Mouse (Mus musculus): ENCODE results near the gene Gm6525.
A peak's percentile ranks its signal among the peaks of the same experiment; 100 is the strongest.

The Gm6525 gene

DNA sequence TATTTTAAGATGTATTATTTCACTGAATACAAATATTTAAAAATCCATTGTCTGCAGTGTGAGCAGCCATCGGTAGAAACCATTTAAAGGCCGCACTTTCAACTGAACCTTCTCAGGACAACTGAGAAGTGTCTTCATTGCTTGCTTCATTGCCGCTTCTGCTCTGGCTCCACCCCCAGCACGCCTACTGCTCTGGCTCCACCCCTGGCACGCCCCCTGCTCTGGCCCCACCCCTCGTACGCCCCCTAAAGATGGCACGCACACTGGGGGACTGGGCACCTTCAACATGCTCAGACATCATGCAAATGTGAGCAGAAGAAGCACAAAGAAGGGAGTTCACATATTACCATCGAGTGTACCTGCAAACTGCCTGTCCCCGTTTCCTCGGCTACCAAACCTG is 1.5 kb upstream of the Gm6525 start:
- DNase-seq (ENCODE audit: low spot score) = no peak

DNA sequence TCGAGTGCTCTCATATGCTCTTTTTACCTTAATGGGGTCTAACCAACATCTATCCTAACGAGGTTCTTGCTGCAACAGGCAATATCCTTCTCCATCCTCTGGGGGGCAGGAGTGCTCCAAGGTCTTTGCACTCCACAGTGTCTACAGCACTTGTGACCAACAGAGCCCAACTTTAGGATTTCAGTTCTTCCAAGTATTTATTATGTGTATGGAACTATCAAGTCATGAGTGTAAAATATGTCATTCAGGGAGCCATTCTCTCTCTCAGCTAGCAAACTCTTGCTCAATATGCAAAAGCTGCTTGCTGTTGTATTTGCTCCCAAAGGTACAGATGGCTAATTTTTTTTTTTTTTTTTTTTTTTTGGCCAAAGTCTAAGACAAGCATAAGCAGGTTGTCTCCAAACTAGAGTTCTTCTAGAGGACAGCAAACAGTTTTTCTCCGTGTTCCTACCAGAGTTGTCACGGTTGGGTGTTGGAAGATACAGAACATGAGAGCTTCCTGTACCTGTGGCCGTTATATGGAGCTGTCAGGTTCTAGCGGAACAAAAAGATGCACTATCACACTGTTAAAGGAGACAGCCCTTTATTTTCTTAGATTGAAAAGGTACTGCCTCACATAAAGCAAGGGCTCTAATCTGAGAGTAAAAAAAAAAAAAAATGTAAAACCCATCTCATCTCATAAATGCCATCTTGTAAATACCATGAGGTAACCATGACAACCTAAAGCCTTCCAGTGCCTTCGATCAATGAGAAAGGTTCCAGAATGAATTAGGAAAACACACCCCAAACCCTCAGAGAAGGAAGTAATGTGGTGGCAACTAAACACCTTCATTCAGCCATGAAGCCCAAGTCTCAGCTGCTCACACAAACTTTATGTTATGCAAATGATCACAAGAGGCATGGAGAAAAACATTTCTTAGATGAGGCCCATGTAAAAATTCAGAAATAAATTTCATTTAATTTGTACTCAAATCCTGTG is 1.7 kb downstream of the Gm6525 start:
- DNase-seq (ENCODE audit: low spot score) = peak; percentile 85

DNA sequence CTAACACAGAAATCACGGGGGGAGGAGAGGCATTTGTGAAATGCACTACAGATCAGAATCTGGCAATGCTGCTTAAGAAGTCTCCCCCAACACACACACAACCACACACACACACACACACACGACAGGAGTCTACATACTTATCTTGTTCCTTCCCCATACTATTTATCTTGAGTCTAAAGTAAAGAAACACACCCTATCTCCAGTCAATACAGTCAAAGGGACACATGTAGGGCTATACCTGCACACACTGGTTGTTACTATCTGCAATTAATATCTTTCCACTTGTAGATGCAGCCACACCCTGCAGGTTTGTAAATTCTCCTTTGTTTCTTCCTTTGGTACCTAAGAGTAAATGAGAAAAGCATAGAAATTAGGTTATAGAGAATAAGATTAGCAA is 3.9 kb downstream of the Gm6525 start:
- no peak for DNase-seq (ENCODE audit: low spot score)

DNA sequence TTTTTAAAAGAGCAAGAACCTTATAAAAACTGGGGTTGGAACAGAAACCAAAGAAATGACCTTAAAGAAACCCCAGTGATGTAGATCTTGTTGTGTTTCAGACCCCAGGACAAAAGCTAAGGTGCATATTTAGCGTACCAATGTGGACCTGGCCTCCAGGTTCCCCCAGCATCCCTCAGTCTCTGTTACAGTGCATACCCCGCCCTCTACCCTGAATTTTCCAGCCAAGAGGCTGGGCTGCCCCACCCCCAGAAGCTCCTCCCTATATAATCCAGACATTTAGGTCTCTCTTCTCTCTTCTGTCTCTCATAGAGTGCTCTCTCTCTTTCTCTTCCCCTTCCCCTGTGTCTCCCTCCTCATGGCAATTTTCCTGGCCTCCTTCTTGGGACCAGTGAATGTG is 6.4 kb downstream of the Gm6525 start:
- no peak for DNase-seq (ENCODE audit: low spot score)

DNA sequence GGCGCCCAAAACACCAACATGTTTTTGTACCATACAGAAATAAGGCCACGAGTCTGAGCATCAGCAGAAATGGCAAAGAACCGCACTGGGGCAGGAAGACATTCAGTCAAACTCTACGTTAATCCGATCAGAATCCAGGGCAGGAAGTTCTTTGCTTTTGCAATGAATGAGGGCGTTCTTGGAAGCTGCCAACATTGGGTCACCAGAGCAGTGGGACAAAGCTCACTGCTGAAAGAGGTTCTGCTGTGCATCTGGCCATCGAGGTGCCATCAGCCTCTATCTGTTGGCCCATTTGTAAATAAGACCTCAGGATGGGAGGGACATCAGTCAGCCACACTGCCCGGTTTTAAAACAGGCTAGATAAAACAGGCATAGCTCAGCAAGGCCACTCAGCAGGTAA is 7.2 kb downstream of the Gm6525 start:
- no peak for DNase-seq (ENCODE audit: low spot score)

DNA sequence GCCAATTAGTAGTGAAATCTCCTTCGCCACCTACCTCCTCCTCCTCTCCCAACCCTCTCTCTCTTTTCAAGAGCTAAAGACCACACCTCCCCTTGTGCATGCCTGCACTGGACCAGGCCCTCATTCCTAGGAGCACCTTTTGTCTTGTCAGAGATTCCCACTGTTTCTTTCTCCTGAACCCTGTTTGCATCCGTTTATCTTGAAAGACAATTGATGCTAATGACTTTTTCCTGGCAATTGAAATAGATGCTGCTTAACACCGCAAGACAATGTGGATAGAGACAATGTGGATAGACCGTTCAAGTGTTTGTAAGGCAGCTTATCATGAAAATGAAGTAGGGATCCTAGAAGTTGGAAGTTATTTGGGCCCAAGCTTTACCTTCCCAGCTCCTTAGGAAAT is 7.8 kb downstream of the Gm6525 start:
- no peak for DNase-seq (ENCODE audit: low spot score)

DNA sequence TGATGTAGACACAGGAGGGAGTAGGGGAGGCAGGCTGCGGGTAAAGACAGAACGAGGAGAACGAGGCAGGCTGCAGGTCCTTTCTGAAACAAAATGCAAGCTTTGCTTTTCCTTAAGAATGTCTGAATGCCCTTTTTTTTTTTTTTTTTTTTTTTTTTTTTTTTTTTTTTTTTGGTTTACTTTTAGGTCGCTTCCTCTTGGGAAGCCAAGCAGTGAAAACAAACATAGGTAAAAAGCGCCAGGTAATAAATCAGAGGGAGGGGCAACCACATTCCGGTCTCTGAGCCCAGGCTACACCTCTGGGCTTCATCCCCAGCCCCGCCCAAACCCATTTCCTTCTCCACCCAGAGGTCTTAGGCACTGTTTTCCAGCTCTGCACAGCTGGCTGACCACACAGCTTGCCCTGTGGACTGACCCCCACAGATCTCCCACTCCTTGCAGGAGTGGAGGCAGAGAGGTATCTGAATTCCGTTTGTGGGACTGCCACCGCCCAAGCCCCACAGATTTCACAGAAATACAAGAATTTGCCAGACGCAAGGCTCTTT is 15.8 kb downstream of the Gm6525 start:
- no peak for DNase-seq (ENCODE audit: low spot score)

DNA sequence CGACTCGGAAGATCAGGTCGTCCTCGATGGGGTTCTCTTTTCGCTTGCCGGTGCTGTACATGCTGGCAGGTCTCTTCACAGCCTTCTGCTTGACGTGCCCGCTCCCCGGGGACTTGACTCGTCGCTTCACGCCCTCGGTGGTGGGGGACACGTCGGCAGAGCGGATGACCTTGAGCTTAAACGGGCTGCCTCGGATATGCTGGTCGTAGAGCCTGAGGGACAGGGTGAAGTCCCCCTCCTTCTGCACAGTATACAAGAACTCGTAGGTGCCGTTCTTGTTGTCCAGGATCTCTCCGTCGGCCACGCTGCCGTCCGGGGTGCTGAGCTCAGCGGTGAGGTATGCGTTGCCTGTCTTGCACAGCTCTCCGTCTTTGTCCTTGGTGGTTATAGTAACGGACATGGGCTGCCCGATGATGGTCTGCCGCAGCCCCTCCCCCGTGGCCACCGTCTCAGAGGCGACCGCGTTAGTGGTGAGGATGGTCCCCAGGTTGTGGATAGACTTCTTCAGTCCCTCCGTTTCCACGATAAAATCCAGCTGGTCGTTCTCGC is 16.7 kb downstream of the Gm6525 start:
- no peak for DNase-seq (ENCODE audit: low spot score)

DNA sequence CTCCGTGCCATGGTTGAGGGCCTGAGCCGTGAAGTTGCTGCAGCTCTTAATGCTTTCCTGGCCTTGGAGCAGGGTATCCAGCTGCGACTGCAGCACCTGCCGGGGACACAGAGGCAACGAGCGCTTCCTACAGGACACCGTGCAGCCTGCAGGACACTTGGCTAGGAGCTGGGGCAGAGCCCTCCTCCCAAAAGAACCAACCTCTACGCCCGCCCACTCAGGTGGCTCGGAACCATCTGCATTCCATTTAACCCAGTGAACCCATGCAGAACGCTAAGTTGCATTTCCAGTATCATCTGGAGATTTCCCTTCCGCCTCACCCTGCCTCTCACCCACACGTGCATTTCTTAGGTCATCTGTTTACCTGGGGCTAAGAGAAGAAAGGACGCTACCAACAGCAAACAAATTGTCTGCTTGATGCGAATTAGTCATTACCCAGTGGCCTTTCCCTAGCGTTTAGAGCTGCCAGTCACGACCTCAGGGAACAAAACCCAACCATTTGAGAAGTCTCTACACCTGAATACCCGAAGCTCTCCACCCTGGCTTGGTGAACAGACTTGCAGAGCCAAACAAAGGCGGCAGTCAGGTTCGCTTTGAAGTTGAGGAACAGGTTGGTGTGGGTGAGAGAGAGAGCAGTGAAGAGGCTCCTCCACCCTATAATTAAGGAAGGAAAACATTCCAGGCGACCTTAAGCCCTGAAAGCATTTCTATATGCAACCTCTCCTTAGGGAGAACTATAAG is 17.4 kb downstream of the Gm6525 start:
- DNase-seq (ENCODE audit: low spot score) = no peak

DNA sequence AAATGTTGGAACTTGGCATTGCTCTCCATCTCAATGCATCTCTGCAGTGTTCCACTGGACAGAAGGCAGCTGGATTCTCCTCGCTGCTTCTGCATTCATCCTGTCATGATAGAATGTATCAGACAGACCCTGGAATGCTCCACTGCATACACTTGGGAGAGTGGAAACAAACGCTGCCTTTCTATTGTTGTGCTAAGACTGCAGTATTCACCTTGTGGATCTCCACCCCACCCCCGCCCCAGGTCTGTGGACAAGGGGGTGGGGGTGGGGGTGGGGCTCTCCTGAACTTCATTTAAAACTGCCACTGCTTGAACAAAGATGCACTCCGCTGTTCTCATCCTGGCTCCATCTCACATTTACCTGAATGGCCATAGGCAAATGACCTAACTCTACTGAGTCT is 20.0 kb downstream of the Gm6525 start:
- DNase-seq (ENCODE audit: low spot score) = no peak

DNA sequence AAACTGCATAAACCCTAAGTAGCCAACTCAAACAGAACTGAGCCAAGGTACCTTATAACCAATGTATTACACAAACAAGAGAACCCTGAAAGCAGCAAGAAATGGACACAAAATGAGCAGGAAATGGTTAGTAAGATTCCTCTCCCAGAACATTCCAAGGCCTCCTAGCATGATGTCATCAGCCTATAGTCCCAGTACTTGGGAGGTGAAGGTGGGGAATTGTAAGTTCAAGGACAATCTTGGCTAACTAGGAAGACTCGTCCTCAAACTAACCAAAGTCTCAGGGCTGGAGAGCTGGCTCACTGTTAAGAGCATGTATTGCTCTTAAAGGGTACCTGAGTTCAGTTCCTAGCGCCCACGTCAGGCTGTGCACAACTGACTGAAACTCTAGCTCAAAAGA is 24.3 kb downstream of the Gm6525 start:
- DNase-seq (ENCODE audit: low spot score) = no peak

DNA sequence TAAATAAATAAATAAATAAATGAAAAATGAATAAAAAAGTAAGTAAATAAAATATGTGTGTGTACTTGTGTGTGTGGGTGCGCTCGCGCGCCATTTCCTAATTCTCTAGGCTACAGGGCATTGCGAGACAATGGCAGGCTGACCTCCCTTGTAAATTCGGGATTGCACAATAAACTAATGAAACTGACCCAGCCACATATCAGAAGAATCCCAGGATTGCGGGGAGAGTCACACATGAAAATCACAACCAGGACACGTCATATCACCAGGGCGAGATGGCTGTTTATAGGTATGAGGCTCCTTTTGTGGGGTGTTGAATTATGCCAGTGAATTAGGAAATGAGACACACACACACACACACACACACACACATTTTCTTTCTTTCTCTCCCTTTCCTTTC is 25.6 kb downstream of the Gm6525 start:
- DNase-seq (ENCODE audit: low spot score) = no peak

DNA sequence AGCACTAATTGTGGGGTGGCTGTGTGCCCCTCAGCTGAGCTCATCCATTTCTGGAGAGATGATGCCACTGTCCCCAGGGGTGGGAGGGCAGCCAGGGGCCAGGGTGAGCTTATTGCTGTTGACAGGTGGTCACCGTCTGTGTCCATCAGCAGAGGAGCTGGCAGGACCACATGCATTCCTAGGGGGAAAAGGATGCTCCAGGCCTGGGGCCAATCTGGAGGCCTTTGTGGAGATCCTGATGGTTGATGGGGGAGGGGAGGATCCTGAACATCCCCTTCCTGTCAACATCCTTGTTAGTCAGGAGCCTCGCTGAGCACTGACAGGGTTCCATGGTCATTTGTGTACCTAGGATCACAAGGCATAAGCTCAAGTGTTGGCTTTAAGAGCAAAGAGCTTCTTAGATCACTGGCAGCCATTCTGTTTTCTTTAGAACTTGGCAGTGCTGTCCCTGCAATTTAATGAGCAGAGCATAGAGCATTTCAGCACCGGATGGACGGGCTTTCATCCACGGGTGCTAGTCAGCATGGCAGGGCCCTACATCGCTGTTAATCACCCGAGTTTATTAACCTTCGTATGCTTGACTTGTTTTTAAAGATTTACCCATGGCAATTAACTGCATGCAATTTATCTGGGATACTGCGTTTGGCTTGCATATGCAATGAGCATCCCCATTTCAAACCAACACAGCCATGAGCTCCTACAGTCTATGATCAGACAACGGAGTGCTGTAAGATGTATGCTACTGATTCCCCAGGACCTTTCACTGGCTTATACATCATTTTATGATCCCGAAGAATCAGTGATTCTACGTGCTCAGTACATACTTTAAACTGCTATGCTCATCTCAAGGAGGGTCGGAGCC is 26.9 kb downstream of the Gm6525 start:
- DNase-seq (ENCODE audit: low spot score) = no peak

DNA sequence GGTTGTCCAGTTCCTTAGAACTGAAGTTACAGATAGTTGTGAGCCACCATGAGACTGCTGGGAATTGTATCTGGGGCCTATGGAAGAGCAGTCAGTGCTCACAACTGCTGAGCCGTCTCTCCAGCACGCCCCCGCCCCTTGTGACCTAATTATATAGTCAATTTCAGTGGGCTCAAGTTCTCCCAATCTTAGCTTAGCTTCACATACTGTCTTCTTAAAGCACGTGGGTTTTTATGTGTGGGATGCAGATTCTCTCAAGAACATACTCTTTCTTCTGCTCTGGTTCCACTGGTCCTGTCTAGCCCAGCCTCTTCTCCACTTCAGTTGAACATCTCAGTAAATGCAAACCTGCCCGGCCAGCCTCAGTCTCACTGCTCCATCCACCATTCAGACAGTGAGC is 30.7 kb downstream of the Gm6525 start:
- no peak for DNase-seq (ENCODE audit: low spot score)

DNA sequence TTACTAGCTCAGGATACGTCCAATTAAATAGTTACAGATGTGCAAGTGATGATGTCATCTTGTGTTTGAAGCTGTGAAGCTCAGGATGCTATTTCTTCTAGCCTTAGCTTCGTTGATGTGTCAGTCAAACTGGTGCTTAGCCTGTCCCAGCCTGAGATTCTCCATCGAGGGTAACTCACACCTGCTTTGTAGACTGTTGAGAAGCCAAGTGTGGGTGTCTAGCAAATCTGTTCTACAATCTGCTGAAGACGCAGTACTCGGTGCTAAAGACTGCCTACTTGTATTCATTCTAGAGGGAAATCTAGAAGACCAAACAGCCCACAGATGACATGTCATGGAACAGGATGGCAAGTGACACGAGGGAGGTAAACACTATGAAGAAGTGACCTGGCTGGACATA is 31.7 kb downstream of the Gm6525 start:
- no peak for DNase-seq (ENCODE audit: low spot score)

DNA sequence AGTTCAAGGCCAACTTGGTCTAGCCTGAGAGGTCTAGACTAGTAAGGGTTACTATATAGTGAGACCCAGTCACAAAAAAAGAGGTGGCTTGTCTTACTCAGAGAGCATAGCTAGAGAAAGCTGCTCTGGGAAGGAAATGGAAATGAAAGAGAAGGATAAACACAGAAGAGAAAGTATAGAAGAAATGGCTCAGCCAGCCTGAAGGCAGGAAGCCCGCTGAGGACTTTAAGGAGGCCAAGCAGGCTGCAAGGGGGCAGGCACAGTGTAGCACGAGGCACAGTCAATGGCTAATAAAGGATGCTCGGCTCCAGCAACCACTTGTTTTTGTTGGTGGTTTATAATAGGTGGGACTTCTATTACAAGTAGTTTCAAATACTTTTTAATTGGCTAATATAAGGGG is 32.2 kb downstream of the Gm6525 start:
- no peak for DNase-seq (ENCODE audit: low spot score)

DNA sequence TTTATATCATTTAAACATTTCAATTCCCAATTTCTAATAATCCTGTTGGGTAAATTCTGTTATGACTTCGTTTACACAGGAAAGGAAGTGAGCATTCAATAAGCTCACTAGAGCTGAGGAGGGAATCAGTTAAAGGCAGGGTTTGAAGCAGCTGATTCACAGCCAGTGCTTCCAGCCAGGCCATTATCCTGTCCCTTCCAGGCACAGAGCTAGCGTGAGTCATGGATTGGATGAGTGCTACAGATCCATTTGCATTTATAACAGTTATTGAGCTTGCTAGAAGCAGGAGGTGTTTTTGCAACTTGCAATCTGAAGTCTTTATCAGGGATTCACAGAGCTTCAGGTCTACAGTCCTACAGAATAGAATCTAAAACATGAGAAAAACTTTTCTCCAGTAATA is 33.5 kb downstream of the Gm6525 start:
- DNase-seq (ENCODE audit: low spot score) = peak; percentile 30

DNA sequence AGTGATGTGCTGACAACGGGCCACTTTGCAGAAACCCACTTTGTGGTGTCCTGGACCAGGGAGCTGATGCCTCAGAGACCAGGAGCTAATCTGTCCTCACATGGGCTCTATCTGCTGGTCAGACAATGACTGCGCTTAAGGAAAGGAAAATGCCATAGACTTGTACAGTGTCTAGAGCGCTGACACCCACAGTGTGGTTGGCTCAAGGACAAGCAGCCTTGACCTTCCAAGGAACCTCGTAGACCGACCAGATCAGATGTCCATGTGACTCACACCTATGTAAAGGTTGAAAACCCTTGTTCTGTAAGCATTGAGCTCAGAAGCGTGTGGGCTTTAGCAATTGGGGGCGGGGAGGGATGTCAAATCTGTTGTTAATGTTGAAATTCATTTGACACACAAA is 34.6 kb downstream of the Gm6525 start:
- no peak for DNase-seq (ENCODE audit: low spot score)

DNA sequence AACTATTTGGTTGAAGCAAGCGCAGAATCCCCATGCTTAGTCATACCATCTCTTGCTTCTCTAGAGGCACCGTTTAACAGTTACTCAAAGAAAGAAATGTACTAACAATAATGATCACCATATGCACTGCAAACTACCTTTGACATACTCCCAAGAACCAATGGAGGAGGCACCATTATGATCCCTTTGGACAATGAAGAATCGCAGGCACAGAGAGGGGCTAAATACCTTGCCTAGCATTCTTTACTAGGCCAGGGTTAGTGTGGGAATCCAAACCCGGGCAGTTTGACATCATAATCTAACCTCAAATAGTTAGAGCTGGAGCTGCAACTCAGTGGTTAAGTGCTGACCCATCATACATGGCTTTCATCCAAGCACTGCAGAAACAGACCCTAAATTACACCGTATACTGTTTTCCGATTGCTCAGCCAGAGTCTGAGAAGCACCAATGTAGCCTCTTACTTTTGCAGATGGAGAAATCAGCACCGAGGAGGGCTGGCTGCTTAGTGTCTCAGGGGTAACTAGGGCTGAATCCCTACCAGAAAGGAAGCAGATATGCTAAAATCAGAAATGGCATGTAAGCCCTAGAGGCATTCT is 35.1 kb downstream of the Gm6525 start:
- no peak for DNase-seq (ENCODE audit: low spot score)

DNA sequence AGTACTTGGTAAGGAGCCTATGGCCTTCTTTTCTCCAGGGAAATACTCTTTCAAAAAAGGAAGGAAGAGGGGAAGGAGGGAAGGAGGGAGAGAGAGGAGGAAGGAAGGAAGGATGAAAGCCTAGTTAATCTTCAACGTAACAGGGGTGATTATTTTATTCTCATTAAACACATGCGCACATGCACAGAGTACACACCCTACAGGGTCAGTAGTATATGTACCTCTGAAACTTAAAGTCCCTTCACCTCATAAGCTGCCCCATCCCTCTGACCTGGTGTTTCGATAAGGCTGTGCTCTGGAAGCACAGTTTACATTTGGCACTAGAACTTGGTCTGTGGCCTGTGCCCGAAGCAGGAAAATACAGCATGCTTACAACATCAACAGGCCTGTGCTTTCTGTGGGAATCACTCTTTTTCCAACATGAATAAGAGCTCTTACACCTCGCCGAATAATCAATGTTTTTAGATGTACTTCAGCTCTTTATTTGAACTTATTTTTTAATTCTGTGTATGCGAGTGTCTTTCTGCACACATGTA is 37.5 kb downstream of the Gm6525 start:
- DNase-seq (ENCODE audit: low spot score) = no peak

DNA sequence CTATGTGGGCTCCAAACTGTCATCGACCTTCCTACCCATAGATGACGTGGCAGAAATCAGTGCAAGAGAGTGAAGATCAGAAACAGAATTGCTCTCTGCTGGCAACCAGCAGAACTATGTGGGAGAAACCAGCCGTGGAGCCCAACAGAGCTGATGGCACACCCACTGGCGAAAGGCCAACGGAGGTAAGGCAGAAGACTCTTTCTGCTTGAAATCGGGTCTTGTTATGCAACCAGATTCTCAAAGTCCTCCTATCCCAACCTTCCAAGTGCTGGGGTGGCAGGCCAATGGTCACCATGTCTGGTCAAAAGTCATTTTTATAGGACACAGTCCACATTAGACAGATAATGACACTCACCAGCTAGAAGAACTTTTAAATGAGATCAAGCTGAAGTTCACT is 40.6 kb downstream of the Gm6525 start:
- no peak for DNase-seq (ENCODE audit: low spot score)

All from MN1 (cell line).